Mouse (Mus musculus): ENCODE measurements around the gene Grb2. TPM values are rescaled to one million over a fixed set of nuclear protein-coding genes. Genes with fewer than 3 reads are reported as not detected.

Grb2 gene
- polyA plus RNA-seq, 1 experiment from 2014 or later = 42.7 TPM

- Histone ChIP-seq H3K9ac (ENCODE audit: low read depth, low read length) (no peak overlapping the region), H3K9me3 (replicated peaks; ENCODE audit: control insufficient read depth, low read length) (no peaks in the 10 kb centered on the region), H3K4me2 (no peak overlapping the region), H3K4me1 (ENCODE audit: control insufficient read depth, insufficient read depth, low read length) (peaks cover 30% of the 10 kb centered on the region), H3K27me3 (ENCODE audit: control insufficient read depth, insufficient read depth, low read length) (no peaks in the 10 kb centered on the region), H3K36me3 (ENCODE audit: control insufficient read depth, insufficient read depth, low read length) (no peaks in the 10 kb centered on the region), H3K27ac (ENCODE audit: low read depth, low read length) (no peak overlapping the region), H3K4me3 (ENCODE audit: low read depth, low read length) (no peak overlapping the region)
- WGBS (ENCODE audit: insufficient replicate concordance) = 92% methylated on average over 14 of the region's 14 CpGs
- no peak for ATAC-seq (replicated peaks; ENCODE audit: insufficient number of reproducible peaks, low FRiP score, low TSS enrichment)
Observed at GRCm38 (mm10) chr11:115689137-115689915, 19.1 kb downstream of the Grb2 start.

GRCm38 (mm10) chr11:115686369-115686768 is 22.0 kb downstream of the Grb2 start:
- peaks cover 15% of the 10 kb centered on the region for H3K4me1 ChIP-seq (ENCODE audit: control insufficient read depth, insufficient read depth, low read length)
- no peaks in the 10 kb centered on the region for H3K27me3 ChIP-seq (ENCODE audit: control insufficient read depth, insufficient read depth, low read length)
- 47% methylated on average over 6 of the region's 6 CpGs for WGBS (ENCODE audit: insufficient replicate concordance)
- H3K36me3 ChIP-seq (ENCODE audit: control insufficient read depth, insufficient read depth, low read length) = peaks cover 8% of the 10 kb centered on the region; the same call in 1 of the 2 replicates
- H3K27ac ChIP-seq (ENCODE audit: low read depth, low read length) = peak overlapping the region; percentile 36
- no peak overlapping the region for H3K4me3 ChIP-seq (ENCODE audit: low read depth, low read length)
- no peak for ATAC-seq (replicated peaks; ENCODE audit: insufficient number of reproducible peaks, low FRiP score, low TSS enrichment)
- no peak overlapping the region for H3K9ac ChIP-seq (ENCODE audit: low read depth, low read length)
- peak overlapping the region; percentile 27 for H3K4me2 ChIP-seq
- no peaks in the 10 kb centered on the region for H3K9me3 ChIP-seq (replicated peaks; ENCODE audit: control insufficient read depth, low read length)

GRCm38 (mm10) chr11:115685954-115686353 is 22.4 kb downstream of the Grb2 start:
- no peak for ATAC-seq (replicated peaks; ENCODE audit: insufficient number of reproducible peaks, low FRiP score, low TSS enrichment)
- WGBS (ENCODE audit: insufficient replicate concordance) = 57% methylated on average over 7 of the region's 7 CpGs
- H3K9ac ChIP-seq (ENCODE audit: low read depth, low read length) = no peak overlapping the region
- no peaks in the 10 kb centered on the region for H3K27me3 ChIP-seq (ENCODE audit: control insufficient read depth, insufficient read depth, low read length)
- peak overlapping the region; percentile 27 for H3K4me2 ChIP-seq
- H3K4me1 ChIP-seq (ENCODE audit: control insufficient read depth, insufficient read depth, low read length) = peaks cover 12% of the 10 kb centered on the region
- H3K27ac ChIP-seq (ENCODE audit: low read depth, low read length) = peak overlapping the region; percentile 36
- H3K36me3 ChIP-seq (ENCODE audit: control insufficient read depth, insufficient read depth, low read length) = peaks cover 8% of the 10 kb centered on the region; the same call in 1 of the 2 replicates
- no peak overlapping the region for H3K4me3 ChIP-seq (ENCODE audit: low read depth, low read length)
- no peaks in the 10 kb centered on the region for H3K9me3 ChIP-seq (replicated peaks; ENCODE audit: control insufficient read depth, low read length)

GRCm38 (mm10) chr11:115684877-115685276 is 23.5 kb downstream of the Grb2 start:
- ATAC-seq (replicated peaks; ENCODE audit: insufficient number of reproducible peaks, low FRiP score, low TSS enrichment) = no peak
- H3K36me3 ChIP-seq (ENCODE audit: control insufficient read depth, insufficient read depth, low read length) = peaks cover 8% of the 10 kb centered on the region; the same call in 1 of the 2 replicates
- H3K9ac ChIP-seq (ENCODE audit: low read depth, low read length) = no peak overlapping the region
- peaks cover 14% of the 10 kb centered on the region for H3K4me1 ChIP-seq (ENCODE audit: control insufficient read depth, insufficient read depth, low read length)
- no peak overlapping the region for H3K4me2 ChIP-seq
- H3K27ac ChIP-seq (ENCODE audit: low read depth, low read length) = no peak overlapping the region
- WGBS (ENCODE audit: insufficient replicate concordance) = 84% methylated on average over 6 of the region's 6 CpGs
- H3K9me3 ChIP-seq (replicated peaks; ENCODE audit: control insufficient read depth, low read length) = no peaks in the 10 kb centered on the region
- no peaks in the 10 kb centered on the region for H3K27me3 ChIP-seq (ENCODE audit: control insufficient read depth, insufficient read depth, low read length)
- H3K4me3 ChIP-seq (ENCODE audit: low read depth, low read length) = no peak overlapping the region

GRCm38 (mm10) chr11:115683326-115683725 is 25.1 kb downstream of the Grb2 start:
- Histone ChIP-seq H3K9me3 (replicated peaks; ENCODE audit: control insufficient read depth, low read length) (no peaks in the 10 kb centered on the region), H3K27me3 (ENCODE audit: control insufficient read depth, insufficient read depth, low read length) (no peaks in the 10 kb centered on the region), H3K9ac (ENCODE audit: low read depth, low read length) (no peak overlapping the region), H3K4me1 (ENCODE audit: control insufficient read depth, insufficient read depth, low read length) (peaks cover 19% of the 10 kb centered on the region), H3K36me3 (ENCODE audit: control insufficient read depth, insufficient read depth, low read length) (peaks cover 11% of the 10 kb centered on the region; the same call in 1 of the 2 replicates), H3K4me2 (no peak overlapping the region), H3K4me3 (ENCODE audit: low read depth, low read length) (no peak overlapping the region), H3K27ac (ENCODE audit: low read depth, low read length) (no peak overlapping the region)
- no peak for ATAC-seq (replicated peaks; ENCODE audit: insufficient number of reproducible peaks, low FRiP score, low TSS enrichment)
- WGBS (ENCODE audit: insufficient replicate concordance) = 95% methylated on average over 5 of the region's 5 CpGs

GRCm38 (mm10) chr11:115682411-115682810 is 26.0 kb downstream of the Grb2 start:
- WGBS (ENCODE audit: insufficient replicate concordance) = 87% methylated on average over 3 of the region's 3 CpGs
- ATAC-seq (replicated peaks; ENCODE audit: insufficient number of reproducible peaks, low FRiP score, low TSS enrichment) = no peak
- Histone ChIP-seq H3K27me3 (ENCODE audit: control insufficient read depth, insufficient read depth, low read length) (no peaks in the 10 kb centered on the region), H3K4me3 (ENCODE audit: low read depth, low read length) (no peak overlapping the region), H3K4me2 (no peak overlapping the region), H3K9me3 (replicated peaks; ENCODE audit: control insufficient read depth, low read length) (no peaks in the 10 kb centered on the region), H3K4me1 (ENCODE audit: control insufficient read depth, insufficient read depth, low read length) (peaks cover 19% of the 10 kb centered on the region), H3K27ac (ENCODE audit: low read depth, low read length) (no peak overlapping the region), H3K9ac (ENCODE audit: low read depth, low read length) (no peak overlapping the region), H3K36me3 (ENCODE audit: control insufficient read depth, insufficient read depth, low read length) (peaks cover 11% of the 10 kb centered on the region; the same call in 1 of the 2 replicates)

- no peak overlapping the region for H3K9ac ChIP-seq (ENCODE audit: low read depth, low read length)
- peak overlapping the region; percentile 50 for H3K27ac ChIP-seq (ENCODE audit: low read depth, low read length)
- peaks cover 11% of the 10 kb centered on the region; the same call in 1 of the 2 replicates for H3K4me1 ChIP-seq (ENCODE audit: control insufficient read depth, insufficient read depth, low read length)
- no peak overlapping the region for H3K4me3 ChIP-seq (ENCODE audit: low read depth, low read length)
- ATAC-seq (replicated peaks; ENCODE audit: insufficient number of reproducible peaks, low FRiP score, low TSS enrichment) = no peak
- no peaks in the 10 kb centered on the region for H3K27me3 ChIP-seq (ENCODE audit: control insufficient read depth, insufficient read depth, low read length)
- no peaks in the 10 kb centered on the region for H3K9me3 ChIP-seq (replicated peaks; ENCODE audit: control insufficient read depth, low read length)
- no peak overlapping the region for H3K4me2 ChIP-seq
- peaks cover 11% of the 10 kb centered on the region; the same call in 1 of the 2 replicates for H3K36me3 ChIP-seq (ENCODE audit: control insufficient read depth, insufficient read depth, low read length)
- 89% methylated on average over 9 of the region's 9 CpGs for WGBS (ENCODE audit: insufficient replicate concordance)
Observed at GRCm38 (mm10) chr11:115679554-115680238, 28.7 kb downstream of the Grb2 start.

GRCm38 (mm10) chr11:115678861-115679260 is 29.5 kb downstream of the Grb2 start:
- H3K27me3 ChIP-seq (ENCODE audit: control insufficient read depth, insufficient read depth, low read length) = no peaks in the 10 kb centered on the region
- no peaks in the 10 kb centered on the region for H3K9me3 ChIP-seq (replicated peaks; ENCODE audit: control insufficient read depth, low read length)
- H3K4me3 ChIP-seq (ENCODE audit: low read depth, low read length) = no peak overlapping the region
- peaks cover 19% of the 10 kb centered on the region for H3K4me1 ChIP-seq (ENCODE audit: control insufficient read depth, insufficient read depth, low read length)
- H3K4me2 ChIP-seq = no peak overlapping the region
- ATAC-seq (replicated peaks; ENCODE audit: insufficient number of reproducible peaks, low FRiP score, low TSS enrichment) = no peak
- no peak overlapping the region for H3K9ac ChIP-seq (ENCODE audit: low read depth, low read length)
- H3K27ac ChIP-seq (ENCODE audit: low read depth, low read length) = peak overlapping the region; percentile 50; the same call in 1 of the 2 replicates
- 98% methylated on average over 6 of the region's 6 CpGs for WGBS (ENCODE audit: insufficient replicate concordance)
- peaks cover 11% of the 10 kb centered on the region; the same call in 1 of the 2 replicates for H3K36me3 ChIP-seq (ENCODE audit: control insufficient read depth, insufficient read depth, low read length)

Data from heart, embryonic 11.5 days (tissue).